Mouse (Mus musculus) MEL (cell line): ENCODE data around the gene Tbc1d14. TPM values are rescaled to one million over a fixed set of nuclear protein-coding genes. Genes with fewer than 3 reads are reported as not detected.

Source experiments
- DNase-seq: peaks from one replicate; pipeline ENCODE4 v3.0.0; 2011; ENCODE audit warnings: low read depth, low spot score
- H3K27ac ChIP-seq: 2 replicates; pipeline ENCODE4 v1.5.1; 2012; ENCODE audit warnings: low read depth, mild to moderate bottlenecking, control low read depth, low read length, moderate library complexity; ENCODE audit not compliant: control insufficient read depth
- H3K27me3 ChIP-seq, 2 experiments: fragments of 150-350 bp in 1 of 2; sonication (generic) in 1 of 2; 2 replicates each; pipeline ENCODE4 v1.6.1; 2012; ENCODE audit warnings: low read length in 2 of 2, mild to moderate bottlenecking in 2 of 2, improper control_type of control experiment in 1 of 2, moderate library complexity in 1 of 2; ENCODE audit not compliant: insufficient read depth in 2 of 2, control insufficient read depth in 1 of 2
- H3K36me3 ChIP-seq, 2 experiments: 2 replicates each; pipeline ENCODE4 v1.6.1; 2012 to 2014; ENCODE audit warnings: low read length in 2 of 2, improper control_type of control experiment in 1 of 2, inconsistent platforms in 1 of 2, mild to moderate bottlenecking in 1 of 2; ENCODE audit not compliant: insufficient read depth in 2 of 2, control insufficient read depth in 1 of 2
- H3K4me1 ChIP-seq, 2 experiments: fragments of 150-350 bp in 1 of 2; sonication (generic) in 1 of 2; 2 replicates each; pipeline ENCODE4 v1.6.1; 2012; ENCODE audit warnings: low read length in 2 of 2, improper control_type of control experiment in 1 of 2, mild to moderate bottlenecking in 1 of 2; ENCODE audit not compliant: insufficient read depth in 2 of 2, control insufficient read depth in 1 of 2
- H3K4me3 ChIP-seq, 2 experiments: fragments of 150-350 bp in 1 of 2; sonication (generic) in 1 of 2; 2 replicates each; pipeline ENCODE4 v1.5.1; 2012; ENCODE audit warnings: low read depth in 2 of 2, low read length in 2 of 2, mild to moderate bottlenecking in 2 of 2, moderate library complexity in 2 of 2, control low read depth in 1 of 2, improper control_type of control experiment in 1 of 2; ENCODE audit not compliant: control insufficient read depth in 1 of 2, insufficient read depth in 1 of 2
- H3K79me2 ChIP-seq: 2 replicates; pipeline ENCODE4 v1.6.1; 2012; ENCODE audit warnings: mild to moderate bottlenecking, low read length, moderate library complexity; ENCODE audit not compliant: control insufficient read depth, poor library complexity, insufficient read depth
- H3K9ac ChIP-seq: 2 replicates; pipeline ENCODE4 v1.6.1; 2012; ENCODE audit warnings: low read depth, mild to moderate bottlenecking, control low read depth, low read length, moderate library complexity; ENCODE audit not compliant: control insufficient read depth, poor library complexity, severe bottlenecking
- H3K9me3 ChIP-seq: fragments of 150-350 bp; sonication (generic); replicated peaks from 2 replicates; pipeline ENCODE4 v1.6.1; 2012; ENCODE audit warnings: mild to moderate bottlenecking, low read length, improper control_type of control experiment, moderate library complexity; ENCODE audit not compliant: insufficient read depth
- BHLHE40 ChIP-seq: IDR thresholded peaks from 2 replicates; pipeline ENCODE4 v1.6.1; 2012; ENCODE audit warnings: low read depth, mild to moderate bottlenecking, inconsistent platforms, low read length, improper control_type of control experiment, borderline replicate concordance
- CHD2 ChIP-seq: IDR thresholded peaks from 2 replicates; pipeline ENCODE4 v1.6.1; 2011; ENCODE audit warnings: low read length, improper control_type of control experiment
- CTCF ChIP-seq, 3 experiments: IDR thresholded peaks in 2 of 3; conservative IDR thresholded peaks in 1 of 3; 2 replicates each; pipeline ENCODE4 v1.5.1; 2011 to 2012; ENCODE audit warnings: low read length in 3 of 3, low read depth in 2 of 3, mild to moderate bottlenecking in 2 of 3, improper control_type of control experiment in 1 of 3, inconsistent platforms in 1 of 3, mixed read lengths in 1 of 3, moderate library complexity in 1 of 3; ENCODE audit not compliant: control insufficient read depth in 1 of 3, insufficient read depth in 1 of 3, poor library complexity in 1 of 3, severe bottlenecking in 1 of 3
- ELF1 ChIP-seq: IDR thresholded peaks from 2 replicates; pipeline ENCODE4 v1.6.1; 2014; ENCODE audit warnings: low read depth, mild to moderate bottlenecking, inconsistent platforms, low read length, improper control_type of control experiment, moderate library complexity
- EP300 ChIP-seq, 2 experiments: IDR thresholded peaks; 2 replicates each; pipeline ENCODE4 v1.6.1; 2011; ENCODE audit warnings: improper control_type of control experiment in 2 of 2, low read length in 2 of 2, low read depth in 1 of 2, mild to moderate bottlenecking in 1 of 2
- ETS1 ChIP-seq: IDR thresholded peaks from 2 replicates; pipeline ENCODE4 v1.6.1; 2012; ENCODE audit warnings: low read depth, mild to moderate bottlenecking, inconsistent platforms, low read length, improper control_type of control experiment, moderate library complexity
- GATA1 ChIP-seq: IDR thresholded peaks from 2 replicates; pipeline ENCODE4 v1.6.1; 2011; ENCODE audit warnings: low read depth, low read length, improper control_type of control experiment
- HCFC1 ChIP-seq: IDR thresholded peaks from 2 replicates; pipeline ENCODE4 v1.6.1; 2012; ENCODE audit warnings: low read depth, mild to moderate bottlenecking, inconsistent platforms, low read length, improper control_type of control experiment, moderate library complexity
- MAFK ChIP-seq: IDR thresholded peaks from 2 replicates; pipeline ENCODE4 v1.6.1; 2011; ENCODE audit warnings: low read depth, mild to moderate bottlenecking, low read length, improper control_type of control experiment, borderline replicate concordance
- MAX ChIP-seq: IDR thresholded peaks from 2 replicates; pipeline ENCODE4 v1.6.1; 2011; ENCODE audit warnings: low read length, improper control_type of control experiment
- MXI1 ChIP-seq: IDR thresholded peaks from 2 replicates; pipeline ENCODE4 v1.6.1; 2011; ENCODE audit warnings: mild to moderate bottlenecking, low read depth, low read length, improper control_type of control experiment
- MYC ChIP-seq: IDR thresholded peaks from 2 replicates; pipeline ENCODE4 v1.6.1; 2011; ENCODE audit warnings: low read depth, mild to moderate bottlenecking, low read length, improper control_type of control experiment, moderate library complexity
- POLR2AphosphoS5 ChIP-seq: IDR thresholded peaks from 2 replicates; pipeline ENCODE4 v1.6.1; 2012; ENCODE audit warnings: low read depth, borderline replicate concordance, mild to moderate bottlenecking, inconsistent platforms, low read length, moderate library complexity, mixed read lengths
- RCOR1 ChIP-seq: IDR thresholded peaks from 2 replicates; pipeline ENCODE4 v1.6.1; 2012; ENCODE audit warnings: low read depth, mild to moderate bottlenecking, inconsistent platforms, low read length, improper control_type of control experiment
- SIN3A ChIP-seq: IDR thresholded peaks from 2 replicates; pipeline ENCODE4 v1.6.1; 2012; ENCODE audit warnings: low read length, improper control_type of control experiment, inconsistent platforms
- SMC3 ChIP-seq: IDR thresholded peaks from 2 replicates; pipeline ENCODE4 v1.6.1; 2011; ENCODE audit warnings: low read depth, low read length, improper control_type of control experiment
- TAL1 ChIP-seq: IDR thresholded peaks from 2 replicates; pipeline ENCODE4 v1.6.1; 2012; ENCODE audit warnings: mild to moderate bottlenecking, inconsistent platforms, low read length, moderate library complexity, mixed read lengths
- TCF12 ChIP-seq: IDR thresholded peaks from 2 replicates; pipeline ENCODE4 v1.6.1; 2014; ENCODE audit warnings: low read depth, mild to moderate bottlenecking, inconsistent platforms, low read length, improper control_type of control experiment, moderate library complexity
- USF1 ChIP-seq: IDR thresholded peaks from 2 replicates; pipeline ENCODE4 v1.6.1; 2014; ENCODE audit warnings: low read depth, mild to moderate bottlenecking, inconsistent platforms, low read length, improper control_type of control experiment, moderate library complexity
- USF2 ChIP-seq, 2 experiments: IDR thresholded peaks; 2 replicates each; pipeline ENCODE4 v1.6.1; 2011 to 2012; ENCODE audit warnings: improper control_type of control experiment in 2 of 2, low read length in 2 of 2, borderline replicate concordance in 1 of 2, inconsistent platforms in 1 of 2, low read depth in 1 of 2, mild to moderate bottlenecking in 1 of 2; ENCODE audit not compliant: insufficient read depth in 1 of 2
- polyA plus RNA-seq, 2 experiments: library from polyadenylated mRNA; stranded (reverse) in 1 of 2; unstranded in 1 of 2; fragments of >175 nt in 1 of 2; fragments of >200 nt in 1 of 2; gene quantifications; 2 replicates each; pipeline versions ENCODE4 v1.2.1 to v1.2.4; 2012; ENCODE audit warnings: low replicate concordance in 2 of 2, low read depth in 1 of 2; ENCODE audit not compliant: insufficient read length in 2 of 2, insufficient read depth in 1 of 2, missing spikeins in 1 of 2
- total RNA-seq: library from RNA; depleted of rRNA; stranded (reverse); fragments of 300-350 nt; gene quantifications from 2 replicates; pipeline ENCODE4 v1.2.3, GENCODE M21; 2012

Tbc1d14 gene
- total and polyA plus RNA-seq, 3 experiments = 7.3 to 35.6 TPM; not detected in 1

- Histone ChIP-seq H3K9me3 (no peaks in the 10 kb centered on the region), H3K27me3 (no peaks in the 10 kb centered on the region), H3K9ac (no peak overlapping the region), H3K4me1 (peaks cover 11 to 30% of the 10 kb centered on the region in 2 experiments), H3K27ac (no peak overlapping the region), H3K4me3 (no peak overlapping the region), H3K36me3 (peaks cover 0 to 23% of the 10 kb centered on the region in 2 experiments; a peak in 2 of 4 replicates), H3K79me2 (no peaks in the 10 kb centered on the region; the same call in 1 of the 2 replicates)
- no peak for TF ChIP-seq CHD2
- TF ChIP-seq MXI1 = peak; percentile 73
- TF ChIP-seq EP300 (IDR thresholded peaks at IDR 0.05; ENCODE audit: low read depth in 1 of 2, low read length in 2 of 2) = peak in 1 of 2 experiments; percentile 61; a peak in 3 of 4 replicates
- TF ChIP-seq TAL1 = no peak
- no peak for TF ChIP-seq ELF1
- 0 out of 2 replicates have a peak, but pooled peaks have one; percentile 6 for TF ChIP-seq USF1
- peak; percentile 50; the same call in 1 of the 2 replicates for TF ChIP-seq ETS1
- TF ChIP-seq CTCF (IDR thresholded peaks at IDR 0.05 in 2 of 3, conservative IDR thresholded peaks at IDR 0.05 in 1 of 3; ENCODE audit: control insufficient read depth in 1 of 3, insufficient read depth in 1 of 3, low read depth in 2 of 3, low read length in 3 of 3, poor library complexity in 1 of 3, severe bottlenecking in 1 of 3) = no peak
- peak; percentile 48; the same call in 1 of the 2 replicates for TF ChIP-seq SIN3A
- peak; percentile 89 for TF ChIP-seq MYC
- peak; percentile 87 for TF ChIP-seq BHLHE40
- no peak for TF ChIP-seq TCF12
- peak; percentile 89 for TF ChIP-seq GATA1
- peak; percentile 72 for DNase-seq
Measured at GRCm38 (mm10) chr5:36578982-36579381, 14.1 kb downstream of the Tbc1d14 start.

GRCm38 (mm10) chr5:36576457-36576856 is 16.6 kb downstream of the Tbc1d14 start:
- Histone ChIP-seq H3K4me1 (peaks cover 15 to 36% of the 10 kb centered on the region in 2 experiments), H3K27me3 (no peaks in the 10 kb centered on the region), H3K36me3 (peaks cover 0 to 32% of the 10 kb centered on the region in 2 experiments; a peak in 2 of 4 replicates), H3K79me2 (no peaks in the 10 kb centered on the region), H3K9me3 (no peaks in the 10 kb centered on the region), H3K27ac (no peak overlapping the region), H3K9ac (no peak overlapping the region), H3K4me3 (no peak overlapping the region)
- no peak for TF ChIP-seq POLR2AphosphoS5
- no peak for TF ChIP-seq MAX
- TF ChIP-seq ELF1 = no peak
- no peak for DNase-seq

- peaks cover 15 to 29% of the 10 kb centered on the region in 2 experiments for H3K4me1 ChIP-seq
- TF ChIP-seq BHLHE40 = no peak
- TF ChIP-seq TAL1 = no peak
- TF ChIP-seq MYC = no peak
- no peak for TF ChIP-seq ELF1
- no peak for TF ChIP-seq CHD2
- no peak for TF ChIP-seq USF2 (IDR thresholded peaks at IDR 0.05; ENCODE audit: borderline replicate concordance in 1 of 2, insufficient read depth in 1 of 2, low read depth in 1 of 2, low read length in 2 of 2)
- TF ChIP-seq HCFC1 = no peak
- no peak for TF ChIP-seq ETS1
- TF ChIP-seq RCOR1 = no peak
- TF ChIP-seq MAFK = no peak
- no peak for TF ChIP-seq SMC3
- no peak for TF ChIP-seq POLR2AphosphoS5
- no peak overlapping the region for H3K27ac ChIP-seq
- H3K9me3 ChIP-seq = no peaks in the 10 kb centered on the region
- no peaks in the 10 kb centered on the region for H3K27me3 ChIP-seq
- peaks cover 0 to 31% of the 10 kb centered on the region in 2 experiments; a peak in 2 of 4 replicates for H3K36me3 ChIP-seq
- no peak for DNase-seq
- H3K9ac ChIP-seq = no peak overlapping the region
- H3K4me3 ChIP-seq = no peak overlapping the region
- no peaks in the 10 kb centered on the region for H3K79me2 ChIP-seq
Measured at GRCm38 (mm10) chr5:36575745-36576144, 17.3 kb downstream of the Tbc1d14 start.
